Mouse (Mus musculus): ENCODE measurements at regions not wholly inside any gene's neighbourhood (a gene's known extent, or its start where the extent isn't known, plus 50 kb on each side); places are given as distances from the start of the nearest gene placed in this dataset.

- TF ChIP-seq CTCF (IDR thresholded peaks at IDR 0.05; ENCODE audit: borderline replicate concordance, extremely low read depth, insufficient read depth, insufficient read length) = no peak
- no peak for TF ChIP-seq POLR2A (IDR thresholded peaks at IDR 0.05; ENCODE audit: borderline replicate concordance, extremely low read depth, insufficient read depth, insufficient read length, poor library complexity, severe bottlenecking)
Observed at GRCm38 (mm10) chr2:50687222-50687621, 390.6 kb upstream of the Mmadhc start.

Measured in brain, embryonic 14.5 days (tissue).